Mouse (Mus musculus): Measurements from ENCODE around the gene Mesp2.
A peak's percentile ranks its signal among the peaks of the same experiment; 100 is the strongest.
"Not testable (repeated sequence)": the region's sequence is repeated elsewhere in the genome, so short reads cannot be mapped to it uniquely, and the experiment has no call there.

Mesp2 gene

DNA sequence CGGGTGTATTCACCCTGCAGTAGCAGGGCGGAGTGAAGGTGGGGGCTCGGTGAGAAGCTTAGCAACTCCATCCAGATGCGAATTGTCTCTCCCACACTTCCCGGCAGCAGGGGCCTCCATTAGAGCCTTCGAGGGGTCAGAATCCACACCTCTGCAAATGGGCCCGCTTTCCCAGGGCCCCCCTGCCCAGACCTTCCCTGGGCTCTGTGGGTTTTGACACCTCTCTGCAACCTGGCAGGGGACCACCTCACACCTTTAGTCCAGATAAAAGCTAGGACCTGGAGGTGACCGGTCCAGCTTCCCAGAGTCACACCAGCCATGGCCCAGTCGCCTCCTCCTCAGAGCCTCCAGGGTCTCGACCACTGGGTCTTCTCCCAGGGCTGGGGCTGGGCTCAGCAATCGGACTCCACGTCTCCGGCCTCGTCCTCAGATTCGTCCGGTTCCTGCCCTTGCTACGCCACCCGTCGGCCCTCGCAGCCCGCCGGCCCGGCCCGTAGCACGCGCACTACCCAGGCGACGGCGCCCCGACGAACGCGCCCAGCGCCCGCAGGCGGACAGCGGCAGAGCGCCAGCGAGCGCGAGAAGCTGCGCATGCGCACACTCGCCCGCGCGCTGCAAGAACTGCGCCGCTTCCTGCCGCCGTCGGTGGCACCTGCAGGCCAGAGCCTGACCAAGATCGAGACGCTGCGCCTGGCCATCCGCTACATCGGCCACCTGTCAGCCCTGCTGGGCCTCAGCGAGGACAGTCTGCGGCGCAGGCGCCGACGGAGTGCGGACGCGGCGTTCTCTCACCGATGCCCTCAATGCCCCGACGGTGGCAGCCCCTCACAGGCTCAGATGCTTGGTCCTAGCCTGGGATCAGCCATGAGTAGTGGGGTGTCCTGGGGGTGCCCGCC, at the start of gene Mesp2:
Gene Mesp2, plus strand, starts transcription at position 117 of the 896 bp plus-strand sequence.
- peak; percentile 80 for DNase-seq (ENCODE audit: low read depth, low spot score)
- H3K27me3 ChIP-seq (ENCODE audit: control insufficient read depth, insufficient read depth, low read length, poor library complexity, severe bottlenecking) = no peaks in the 10 kb centered on the region
- H3K36me3 ChIP-seq (ENCODE audit: control insufficient read depth, insufficient read depth, low read length, poor library complexity, severe bottlenecking) = no peaks in the 10 kb centered on the region

DNA sequence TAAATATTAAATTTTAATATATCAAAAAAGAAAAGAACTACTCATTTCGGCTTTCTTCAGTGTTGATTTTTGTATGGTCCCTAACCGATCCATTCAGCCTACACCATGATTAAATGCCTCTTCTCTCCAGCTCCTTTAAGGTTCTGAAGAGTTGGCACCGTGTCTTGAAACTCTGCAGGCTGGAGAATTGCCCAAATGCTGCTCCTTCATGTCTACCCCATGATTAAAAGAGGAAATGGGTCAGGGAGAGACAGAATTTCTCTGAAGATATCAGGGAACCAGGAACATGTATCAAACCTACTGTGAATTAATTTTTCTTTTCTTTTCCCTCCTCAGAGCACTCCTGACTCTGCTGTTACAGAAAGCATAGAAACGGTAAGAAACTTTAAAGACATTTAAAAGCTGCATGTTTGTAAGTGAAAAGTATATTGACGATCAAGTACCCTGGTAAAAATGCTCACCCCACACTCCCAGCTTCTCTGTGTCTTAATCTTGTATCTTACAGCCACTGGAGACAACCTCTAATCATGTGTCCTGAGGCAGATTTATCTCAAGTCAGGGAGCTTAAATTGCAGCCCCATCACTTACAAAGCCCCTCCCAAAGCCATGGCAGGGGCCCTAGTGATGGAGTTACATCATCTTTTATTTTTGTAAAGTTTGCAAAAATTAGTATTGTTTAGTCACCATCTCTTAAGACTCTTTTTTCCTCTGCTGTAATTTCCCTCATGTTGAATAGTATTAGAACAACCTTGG, 49.2 kb upstream of the Mesp2 start:
- H3K36me3 ChIP-seq (ENCODE audit: control insufficient read depth, insufficient read depth, low read length, poor library complexity, severe bottlenecking) = no peaks in the 10 kb centered on the region
- DNase-seq (ENCODE audit: low read depth, low spot score) = no peak
- no peaks in the 10 kb centered on the region for H3K27me3 ChIP-seq (ENCODE audit: control insufficient read depth, insufficient read depth, low read length, poor library complexity, severe bottlenecking)

DNA sequence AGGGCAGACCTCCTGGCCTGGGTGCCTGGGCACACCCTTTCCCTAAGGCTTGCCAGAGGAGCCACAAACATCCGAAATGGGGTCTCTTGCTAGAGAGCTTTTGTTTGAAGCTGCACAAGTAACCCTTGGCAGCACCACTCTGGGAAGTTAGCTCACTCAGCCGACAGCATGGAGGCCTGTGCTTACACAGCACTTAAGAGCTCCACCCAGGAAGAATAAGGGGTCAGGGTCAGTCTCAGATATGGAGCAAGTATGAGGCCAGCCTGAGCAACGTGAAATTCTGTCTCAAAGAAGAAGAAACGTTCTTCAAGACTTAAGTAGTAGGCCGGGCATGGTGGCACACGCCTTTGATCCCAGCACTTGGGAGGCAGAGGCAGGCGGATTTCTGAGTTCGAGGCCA, 48.4 kb upstream of the Mesp2 start:
- Histone ChIP-seq H3K27me3 (ENCODE audit: control insufficient read depth, insufficient read depth, low read length, poor library complexity, severe bottlenecking) (no peaks in the 10 kb centered on the region), H3K36me3 (ENCODE audit: control insufficient read depth, insufficient read depth, low read length, poor library complexity, severe bottlenecking) (no peaks in the 10 kb centered on the region)
- no peak for DNase-seq (ENCODE audit: low read depth, low spot score)

DNA sequence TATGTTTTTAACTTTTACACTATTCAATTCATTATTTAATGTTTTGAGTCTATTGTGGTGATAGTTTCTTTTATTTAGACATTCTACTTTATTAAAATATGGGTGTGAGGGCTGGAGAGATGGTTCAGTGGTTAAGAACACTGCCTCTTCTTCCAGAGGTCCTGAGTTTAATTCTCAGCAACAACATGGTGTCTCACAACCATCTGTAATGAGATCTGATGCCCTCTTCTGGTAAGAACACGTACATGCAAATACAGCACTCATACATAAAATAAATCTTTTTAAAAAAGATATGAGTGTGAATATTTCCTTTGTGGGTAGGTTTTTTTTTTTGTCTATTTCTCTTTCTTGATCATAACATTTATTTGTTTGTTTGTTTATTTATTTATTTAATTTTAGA, 44.5 kb upstream of the Mesp2 start:
- Histone ChIP-seq H3K27me3 (ENCODE audit: control insufficient read depth, insufficient read depth, low read length, poor library complexity, severe bottlenecking) (no peaks in the 10 kb centered on the region), H3K36me3 (ENCODE audit: control insufficient read depth, insufficient read depth, low read length, poor library complexity, severe bottlenecking) (no peaks in the 10 kb centered on the region)
- DNase-seq (ENCODE audit: low read depth, low spot score) = no peak

DNA sequence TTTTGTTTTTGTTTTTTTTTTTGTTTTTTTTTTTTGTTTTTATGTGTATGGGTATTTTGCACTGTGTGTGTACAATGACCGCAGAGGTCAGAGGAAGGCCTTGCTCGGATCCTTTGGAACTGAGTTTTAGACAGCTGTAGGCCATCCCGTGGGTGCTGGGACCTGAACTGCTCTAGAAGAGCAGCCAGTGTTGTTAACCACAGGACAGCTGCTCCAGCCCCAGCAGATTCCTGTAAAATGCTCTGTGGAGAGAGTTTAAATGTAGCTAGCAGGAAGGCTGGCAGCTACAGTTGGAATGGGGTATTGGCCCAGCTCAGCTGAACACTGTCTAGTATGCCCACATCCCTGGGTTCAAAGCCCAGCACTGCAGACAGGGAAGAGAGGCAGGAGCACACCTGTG, 40.9 kb upstream of the Mesp2 start:
- no peak for DNase-seq (ENCODE audit: low read depth, low spot score)
- Histone ChIP-seq H3K36me3 (ENCODE audit: control insufficient read depth, insufficient read depth, low read length, poor library complexity, severe bottlenecking) (no peaks in the 10 kb centered on the region), H3K27me3 (ENCODE audit: control insufficient read depth, insufficient read depth, low read length, poor library complexity, severe bottlenecking) (no peaks in the 10 kb centered on the region)

DNA sequence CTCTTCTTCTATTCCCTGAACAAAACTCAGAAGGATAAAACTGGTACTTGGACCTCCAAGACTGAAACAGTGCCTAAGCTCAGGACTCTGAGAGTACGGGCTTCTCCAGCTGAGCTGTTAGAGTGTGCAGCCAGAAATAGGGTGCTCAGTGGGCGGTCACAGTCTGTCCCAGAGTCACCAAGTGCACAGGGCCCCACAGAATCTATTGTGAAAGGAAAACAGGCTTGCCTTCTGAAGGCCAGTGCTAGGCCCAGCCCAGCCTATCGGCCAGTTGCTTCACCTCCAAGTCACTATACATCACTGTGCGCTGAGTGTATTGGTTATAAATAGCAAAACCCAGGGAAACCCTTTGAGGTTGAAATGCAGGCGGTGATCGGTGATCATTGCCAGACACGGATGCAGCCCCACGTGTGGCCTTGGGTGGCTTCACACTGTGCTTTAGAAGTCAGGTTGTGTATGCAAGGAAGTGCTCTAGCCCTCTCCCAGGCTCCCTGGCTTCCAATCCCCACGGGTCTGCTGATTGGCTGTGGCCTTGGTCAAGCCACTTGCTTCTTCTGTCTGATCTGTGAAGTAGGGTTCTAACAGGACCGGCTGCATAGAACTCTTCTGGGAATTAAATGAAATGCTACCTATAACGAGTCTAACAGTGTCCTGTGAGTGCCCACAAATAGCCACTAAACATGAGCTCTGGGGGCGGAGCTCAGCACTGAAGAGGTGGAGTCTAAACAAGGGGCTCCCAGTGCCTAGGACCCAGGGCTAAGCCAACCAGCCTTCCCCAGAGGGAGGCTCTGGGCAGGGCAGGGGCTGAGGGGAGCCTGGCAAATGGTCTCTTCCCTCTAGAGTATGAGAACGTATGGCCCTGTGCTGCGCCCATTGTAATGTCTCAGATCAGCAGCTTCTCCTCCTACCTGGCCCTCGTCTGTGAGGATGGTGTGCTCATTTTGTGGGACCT, 38.7 kb upstream of the Mesp2 start:
- no peak for DNase-seq (ENCODE audit: low read depth, low spot score)
- Histone ChIP-seq H3K27me3 (ENCODE audit: control insufficient read depth, insufficient read depth, low read length, poor library complexity, severe bottlenecking) (no peaks in the 10 kb centered on the region), H3K36me3 (ENCODE audit: control insufficient read depth, insufficient read depth, low read length, poor library complexity, severe bottlenecking) (no peaks in the 10 kb centered on the region)

DNA sequence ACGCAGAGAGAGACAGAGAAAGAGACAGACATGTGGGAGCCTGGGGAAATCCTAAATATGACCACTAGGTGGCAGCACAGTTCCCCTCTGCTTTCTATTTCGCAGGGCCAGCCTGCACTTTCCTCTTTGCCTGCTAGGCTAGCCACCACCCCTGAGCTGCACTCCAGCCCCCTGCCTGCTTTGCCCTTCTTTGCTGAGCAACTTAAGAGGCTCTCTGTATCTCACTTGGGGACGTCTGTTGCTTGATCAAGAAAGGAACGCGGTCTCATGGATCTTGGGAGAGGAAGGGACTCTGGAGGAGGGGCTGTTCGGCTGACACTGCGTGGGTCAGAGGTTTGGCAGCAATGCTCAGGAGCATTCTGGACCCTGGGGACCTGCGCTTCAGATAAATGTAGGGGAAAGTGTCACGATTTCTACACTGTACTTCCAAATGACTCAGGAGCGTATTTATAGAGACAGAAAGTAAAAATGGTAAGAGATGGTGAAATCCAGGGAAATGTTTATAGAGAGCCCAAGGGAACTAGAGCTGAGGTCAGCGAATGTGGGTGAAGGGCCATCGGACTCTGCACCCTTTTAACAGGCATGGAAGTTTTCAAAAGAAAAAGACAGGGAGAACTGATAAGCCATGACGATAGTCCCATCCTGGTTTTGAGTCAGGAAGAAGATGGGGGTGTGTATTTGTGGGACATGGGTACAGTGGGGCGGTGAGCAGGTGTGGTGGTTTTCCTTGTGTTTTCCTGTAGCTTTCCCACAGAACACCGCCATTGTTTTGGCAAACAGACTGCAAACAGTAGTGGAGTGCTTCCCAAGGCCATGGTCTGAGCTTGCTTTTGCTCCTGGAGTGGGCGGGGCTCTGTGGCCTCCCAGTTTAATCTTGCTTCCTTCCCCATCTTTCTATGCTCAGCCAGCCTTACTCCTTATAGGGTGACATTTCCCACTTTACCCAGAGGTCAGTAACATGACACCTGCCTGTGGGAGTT, 29.6 kb upstream of the Mesp2 start:
- Histone ChIP-seq H3K36me3 (ENCODE audit: control insufficient read depth, insufficient read depth, low read length, poor library complexity, severe bottlenecking) (no peaks in the 10 kb centered on the region), H3K27me3 (ENCODE audit: control insufficient read depth, insufficient read depth, low read length, poor library complexity, severe bottlenecking) (no peaks in the 10 kb centered on the region; the same call in 1 of the 2 replicates)
- DNase-seq (ENCODE audit: low read depth, low spot score) = peak; percentile 79

DNA sequence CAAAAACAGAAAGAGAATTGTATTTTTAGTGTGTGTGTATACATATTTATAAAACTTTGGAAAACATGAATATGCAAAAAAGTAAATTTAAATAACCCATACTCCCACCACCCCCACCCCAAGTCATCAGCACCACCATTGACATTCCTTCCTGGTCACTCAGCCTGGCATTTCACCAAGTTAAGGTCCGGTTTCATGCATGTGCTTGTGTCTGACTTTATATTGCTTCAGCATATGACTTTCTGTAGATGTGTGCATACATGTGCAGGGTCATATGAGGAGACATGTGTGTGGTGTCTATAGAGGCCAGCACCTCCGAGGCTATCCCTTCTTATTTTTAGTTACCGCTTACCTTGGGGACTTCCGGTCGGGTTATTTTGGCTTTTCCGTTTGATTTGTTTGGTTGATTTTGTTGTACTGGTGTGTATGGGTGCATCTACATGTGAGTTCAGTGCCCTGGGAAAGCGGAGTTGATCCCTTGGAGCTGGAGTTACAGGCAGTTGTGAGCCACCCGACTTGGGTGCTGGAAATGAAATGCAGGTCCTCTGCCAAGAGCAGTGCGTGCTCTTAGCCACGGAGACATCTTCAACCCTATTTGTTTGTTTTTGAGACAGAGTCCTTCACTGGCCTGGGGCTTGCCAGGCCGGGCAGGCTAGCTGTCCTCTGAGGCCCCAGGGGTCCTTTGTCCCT, 28.6 kb upstream of the Mesp2 start:
- H3K27me3 ChIP-seq (ENCODE audit: control insufficient read depth, insufficient read depth, low read length, poor library complexity, severe bottlenecking) = no peaks in the 10 kb centered on the region; the same call in 1 of the 2 replicates
- no peak for DNase-seq (ENCODE audit: low read depth, low spot score)
- no peaks in the 10 kb centered on the region for H3K36me3 ChIP-seq (ENCODE audit: control insufficient read depth, insufficient read depth, low read length, poor library complexity, severe bottlenecking)

DNA sequence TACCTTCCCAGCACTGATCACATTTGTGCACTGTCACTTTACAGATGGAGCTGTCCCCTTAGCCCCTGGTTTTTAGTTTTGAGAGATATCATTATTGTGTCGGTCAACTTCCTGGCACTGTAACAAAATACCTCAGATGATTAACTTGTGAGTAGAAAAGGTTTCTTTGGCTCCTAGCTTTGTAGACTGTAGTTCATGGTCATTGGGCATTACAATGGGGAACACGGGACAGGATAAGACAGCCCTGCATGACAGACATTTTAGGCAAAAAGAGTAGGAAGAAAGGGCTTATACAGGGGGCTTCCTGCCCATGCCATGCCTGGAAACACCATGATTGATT, 28.0 kb upstream of the Mesp2 start:
- Histone ChIP-seq H3K36me3 (ENCODE audit: control insufficient read depth, insufficient read depth, low read length, poor library complexity, severe bottlenecking) (no peaks in the 10 kb centered on the region), H3K27me3 (ENCODE audit: control insufficient read depth, insufficient read depth, low read length, poor library complexity, severe bottlenecking) (no peaks in the 10 kb centered on the region; the same call in 1 of the 2 replicates)
- DNase-seq (ENCODE audit: low read depth, low spot score) = no peak

DNA sequence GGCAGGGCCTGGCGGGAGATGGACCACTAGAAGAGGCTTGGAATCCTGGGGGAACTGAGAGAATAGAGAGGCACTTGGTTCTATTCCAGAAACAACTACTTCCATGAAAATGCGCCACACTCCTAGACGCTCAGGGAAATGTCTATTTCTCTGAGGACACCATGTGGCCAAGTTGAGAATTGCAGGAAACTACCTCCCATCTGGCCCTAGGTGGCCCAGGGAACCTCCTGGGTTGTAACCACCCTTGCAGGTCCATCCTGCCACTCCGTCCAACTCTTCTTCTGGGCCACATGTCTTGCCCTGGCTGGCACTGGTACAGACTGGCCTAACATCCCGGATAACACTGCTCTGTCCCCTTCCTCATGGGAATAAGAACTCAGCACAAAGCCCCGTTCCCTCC, 24.2 kb upstream of the Mesp2 start:
- no peaks in the 10 kb centered on the region for H3K27me3 ChIP-seq (ENCODE audit: control insufficient read depth, insufficient read depth, low read length, poor library complexity, severe bottlenecking)
- DNase-seq (ENCODE audit: low read depth, low spot score) = peak; percentile 67
- H3K36me3 ChIP-seq (ENCODE audit: control insufficient read depth, insufficient read depth, low read length, poor library complexity, severe bottlenecking) = no peaks in the 10 kb centered on the region

DNA sequence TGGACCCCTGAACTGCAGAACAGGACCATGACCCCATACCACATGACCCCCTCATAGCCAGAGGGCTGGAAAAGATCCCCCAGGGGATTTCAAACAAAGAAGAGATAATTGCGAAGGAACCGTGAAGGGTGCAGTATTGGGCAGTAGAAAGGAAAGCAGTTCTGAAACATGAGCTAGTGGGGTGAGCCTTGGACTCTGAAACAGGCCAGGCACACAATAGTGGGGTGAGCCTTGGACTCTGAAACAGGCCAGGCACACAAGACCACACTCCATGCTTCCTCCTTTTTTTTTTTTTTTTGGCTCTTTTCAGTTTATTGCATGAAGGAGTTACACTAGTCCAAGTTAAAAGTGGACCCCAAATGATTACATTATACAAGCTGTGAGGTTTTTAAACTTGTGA, 20.7 kb upstream of the Mesp2 start:
- not testable (repeated sequence) for H3K36me3 ChIP-seq (ENCODE audit: control insufficient read depth, insufficient read depth, low read length, poor library complexity, severe bottlenecking); DNase-seq (ENCODE audit: low read depth, low spot score); H3K27me3 ChIP-seq (ENCODE audit: control insufficient read depth, insufficient read depth, low read length, poor library complexity, severe bottlenecking)

DNA sequence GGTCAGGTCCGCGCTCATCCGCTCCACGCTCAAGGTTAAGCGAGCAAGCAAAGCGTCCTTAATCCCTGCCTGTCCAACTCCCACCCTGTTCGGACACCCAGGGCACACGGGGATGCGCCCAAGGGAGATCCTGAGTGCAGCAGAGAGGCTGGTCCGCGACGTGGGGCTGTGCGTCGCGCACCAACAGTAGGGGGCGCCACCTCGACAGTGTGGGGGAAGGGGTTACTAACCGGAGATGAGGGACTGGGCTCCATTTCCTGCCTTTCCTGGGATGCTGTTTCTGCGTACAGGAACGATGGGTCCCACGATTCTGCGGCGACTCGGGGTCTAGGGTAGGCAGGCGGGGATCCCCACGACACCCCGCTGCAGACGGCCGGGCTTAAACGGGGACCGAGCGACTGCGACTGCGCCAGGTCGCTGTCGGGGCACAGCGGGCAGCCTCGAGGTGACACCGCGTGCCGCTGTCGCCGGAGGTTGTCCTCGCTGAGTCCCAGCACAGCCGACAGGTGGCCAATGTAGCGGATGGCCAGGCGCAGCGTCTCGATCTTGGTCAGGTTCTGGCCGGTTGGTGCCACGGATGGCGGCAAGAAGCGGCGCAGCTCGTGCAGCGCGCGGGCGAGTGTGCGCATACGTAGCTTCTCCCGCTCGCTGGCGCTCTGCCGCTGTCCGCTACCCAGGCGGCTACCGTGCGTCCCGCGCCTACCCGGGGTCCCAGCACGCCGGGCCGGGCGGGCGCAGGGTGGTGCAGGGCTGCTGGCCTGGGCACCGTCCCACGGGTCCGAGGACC, 17.7 kb upstream of the Mesp2 start:
- H3K36me3 ChIP-seq (ENCODE audit: control insufficient read depth, insufficient read depth, low read length, poor library complexity, severe bottlenecking) = no peaks in the 10 kb centered on the region
- DNase-seq (ENCODE audit: low read depth, low spot score) = peak; percentile 16
- no peaks in the 10 kb centered on the region for H3K27me3 ChIP-seq (ENCODE audit: control insufficient read depth, insufficient read depth, low read length, poor library complexity, severe bottlenecking)

DNA sequence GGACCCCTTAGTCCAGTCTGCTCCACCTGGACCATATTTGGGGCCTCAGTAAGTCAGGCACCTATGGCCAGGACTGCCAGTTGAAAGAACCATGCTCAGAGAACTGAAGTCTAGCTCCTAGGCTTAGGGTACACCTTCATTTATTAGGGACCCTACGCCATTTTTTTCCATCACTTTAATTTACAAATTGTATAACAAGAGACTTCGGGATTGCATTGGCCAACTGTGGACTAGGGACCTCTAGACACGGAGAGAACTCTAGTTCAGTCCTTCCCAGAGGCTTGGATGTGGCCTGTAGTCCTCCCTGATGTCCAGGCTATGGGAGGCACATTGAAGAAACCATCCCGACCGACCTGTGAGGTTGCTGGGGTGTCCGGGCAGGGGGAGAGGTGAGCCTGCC, 16.8 kb upstream of the Mesp2 start, which contains the start of gene Mesp1:
Gene Mesp1, minus strand, starts transcription at position 101 of the 400 bp plus-strand sequence.
- no peak for DNase-seq (ENCODE audit: low read depth, low spot score)
- Histone ChIP-seq H3K36me3 (ENCODE audit: control insufficient read depth, insufficient read depth, low read length, poor library complexity, severe bottlenecking) (no peaks in the 10 kb centered on the region), H3K27me3 (ENCODE audit: control insufficient read depth, insufficient read depth, low read length, poor library complexity, severe bottlenecking) (no peaks in the 10 kb centered on the region)

All from splenic B cell, adult 2 months (primary cell).